Mouse (Mus musculus): ENCODE measurements around the gene Mapk7. TPM values are rescaled to one million over a fixed set of nuclear protein-coding genes. Genes with fewer than 3 reads are reported as not detected.

Gene Mapk7
- polyA plus RNA-seq, 1 experiment, result 16.6 TPM

GRCm38 (mm10) chr11:61477566-61478508 lies 16.4 kb downstream of the Mapk7 start:
- Histone ChIP-seq H3K36me3 (ENCODE audit: control insufficient read depth, insufficient read depth, low read length) (no peaks in the 10 kb centered on the region), H3K27me3 (ENCODE audit: control insufficient read depth, insufficient read depth, low read length) (0 out of 2 replicates have a peak, but pooled peaks cover 2% of the 10 kb centered on the region), H3K27ac (ENCODE audit: insufficient read depth, low read depth, low read length) (no peak overlapping the region), H3K4me1 (ENCODE audit: control insufficient read depth, insufficient read depth, insufficient read length, low read length) (no peaks in the 10 kb centered on the region), H3K4me3 (ENCODE audit: low read depth, low read length) (no peak overlapping the region)
- 69% methylated on average over 17 of the region's 17 CpGs for WGBS
- TF ChIP-seq CTCF (IDR thresholded peaks at IDR 0.05; ENCODE audit: extremely low read depth, insufficient read length, insufficient replicate concordance, low read depth, low read length) (no peak), POLR2A (IDR thresholded peaks at IDR 0.05; ENCODE audit: low read depth, low read length) (no peak)

DNA sequence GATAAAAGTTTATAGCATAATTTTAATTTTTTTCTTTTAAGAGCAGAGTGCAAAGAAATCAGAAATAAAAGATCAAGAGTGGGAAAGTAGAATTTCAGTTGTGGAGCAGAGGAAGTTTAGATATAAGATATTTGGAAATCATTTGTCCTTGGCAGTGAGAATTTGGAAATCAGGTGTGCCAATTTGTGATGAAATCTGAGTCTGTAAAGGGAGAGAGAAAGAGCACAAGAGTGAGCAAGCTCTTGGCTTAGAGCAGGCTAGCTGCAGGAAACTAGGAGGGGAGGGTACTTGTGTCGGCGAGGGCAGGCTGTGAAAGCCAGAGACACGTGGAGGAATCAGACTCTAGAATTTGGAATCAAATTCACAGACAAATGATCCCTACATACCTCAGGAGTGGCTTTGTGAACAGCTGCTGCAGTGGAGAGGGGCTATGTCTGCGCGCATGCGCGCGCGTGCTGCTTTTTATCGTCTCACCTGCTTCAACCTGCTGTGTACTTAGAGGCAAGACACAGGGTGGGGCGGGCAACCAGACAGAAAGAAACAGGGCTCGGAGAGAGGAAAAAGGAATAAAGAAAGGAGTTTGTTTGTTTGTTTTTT lies 17.3 kb downstream of the Mapk7 start:
- no peaks in the 10 kb centered on the region for H3K36me3 ChIP-seq (ENCODE audit: control insufficient read depth, insufficient read depth, low read length)
- WGBS, result 23% methylated on average over 12 of the region's 12 CpGs
- TF ChIP-seq CTCF (IDR thresholded peaks at IDR 0.05; ENCODE audit: extremely low read depth, insufficient read length, insufficient replicate concordance, low read depth, low read length) (no peak), POLR2A (IDR thresholded peaks at IDR 0.05; ENCODE audit: low read depth, low read length) (no peak)
- no peak overlapping the region for H3K27ac ChIP-seq (ENCODE audit: insufficient read depth, low read depth, low read length)
- H3K4me3 ChIP-seq (ENCODE audit: low read depth, low read length), result peak overlapping the region; percentile 12; the same call in 1 of the 2 replicates
- H3K4me1 ChIP-seq (ENCODE audit: control insufficient read depth, insufficient read depth, insufficient read length, low read length), result no peaks in the 10 kb centered on the region
- 0 out of 2 replicates have a peak, but pooled peaks cover 2% of the 10 kb centered on the region for H3K27me3 ChIP-seq (ENCODE audit: control insufficient read depth, insufficient read depth, low read length)

GRCm38 (mm10) chr11:61473630-61474029 lies 20.6 kb downstream of the Mapk7 start:
- 0 out of 2 replicates have a peak, but pooled peaks cover 2% of the 10 kb centered on the region for H3K27me3 ChIP-seq (ENCODE audit: control insufficient read depth, insufficient read depth, low read length)
- WGBS, result 40% methylated on average over 4 of the region's 4 CpGs
- no peaks in the 10 kb centered on the region for H3K4me1 ChIP-seq (ENCODE audit: control insufficient read depth, insufficient read depth, insufficient read length, low read length)
- no peak overlapping the region for H3K4me3 ChIP-seq (ENCODE audit: low read depth, low read length)
- TF ChIP-seq CTCF (IDR thresholded peaks at IDR 0.05; ENCODE audit: extremely low read depth, insufficient read length, insufficient replicate concordance, low read depth, low read length) (no peak), POLR2A (IDR thresholded peaks at IDR 0.05; ENCODE audit: low read depth, low read length) (no peak)
- H3K36me3 ChIP-seq (ENCODE audit: control insufficient read depth, insufficient read depth, low read length), result no peaks in the 10 kb centered on the region
- no peak overlapping the region for H3K27ac ChIP-seq (ENCODE audit: insufficient read depth, low read depth, low read length)

DNA sequence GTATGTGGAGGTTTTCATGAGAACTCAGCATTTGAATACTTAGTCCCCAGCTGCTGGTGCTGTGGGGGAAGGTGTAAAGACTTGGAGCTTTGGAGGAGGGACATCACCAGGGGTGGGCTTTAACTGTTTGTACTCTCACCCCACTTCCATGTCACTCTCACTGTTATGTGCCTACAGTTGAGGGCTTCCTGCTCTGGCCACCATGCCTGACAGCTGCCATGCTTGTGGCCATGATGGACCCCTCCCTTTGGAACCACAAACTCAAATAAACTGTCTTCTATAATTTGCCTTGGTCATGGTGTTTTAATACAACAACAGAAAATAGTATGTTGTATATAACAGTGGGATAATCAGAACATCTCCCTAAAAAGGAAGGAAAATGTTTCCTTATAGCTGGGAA lies 23.3 kb downstream of the Mapk7 start:
- Histone ChIP-seq H3K4me1 (ENCODE audit: control insufficient read depth, insufficient read depth, insufficient read length, low read length) (no peaks in the 10 kb centered on the region), H3K27ac (ENCODE audit: insufficient read depth, low read depth, low read length) (no peak overlapping the region), H3K4me3 (ENCODE audit: low read depth, low read length) (no peak overlapping the region), H3K27me3 (ENCODE audit: control insufficient read depth, insufficient read depth, low read length) (0 out of 2 replicates have a peak, but pooled peaks cover 2% of the 10 kb centered on the region), H3K36me3 (ENCODE audit: control insufficient read depth, insufficient read depth, low read length) (no peaks in the 10 kb centered on the region)
- no peak for TF ChIP-seq POLR2A (IDR thresholded peaks at IDR 0.05; ENCODE audit: low read depth, low read length)
- TF ChIP-seq CTCF (IDR thresholded peaks at IDR 0.05; ENCODE audit: extremely low read depth, insufficient read length, insufficient replicate concordance, low read depth, low read length), result no peak

DNA sequence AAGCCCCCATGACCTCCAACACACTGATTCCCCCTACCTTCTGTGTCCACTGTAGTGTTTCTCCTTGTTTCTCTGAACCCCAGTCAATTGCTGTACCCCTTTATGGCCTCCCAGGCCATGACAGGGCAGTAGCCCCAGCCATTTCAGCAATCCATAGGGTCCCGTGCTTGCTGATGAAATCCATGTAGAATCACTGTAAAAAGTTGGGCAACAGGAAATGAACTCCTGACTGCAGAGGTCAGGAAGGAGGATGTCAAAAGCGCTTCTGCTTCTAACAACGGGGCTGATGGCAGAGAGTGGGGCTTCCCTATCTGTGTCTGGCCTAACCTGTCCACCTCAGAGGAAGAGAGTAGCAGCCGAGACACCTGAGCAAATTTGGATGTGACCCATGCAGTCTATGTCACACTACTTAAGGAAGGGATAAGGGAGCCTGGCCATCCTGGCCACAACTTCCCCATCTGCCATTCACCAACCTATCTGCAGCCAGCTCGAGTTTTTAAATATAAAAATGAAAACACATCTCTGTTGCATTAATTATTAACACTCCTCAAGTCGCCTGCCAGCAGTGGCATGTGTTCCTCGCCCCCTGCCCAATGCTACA lies 24.8 kb downstream of the Mapk7 start:
- Histone ChIP-seq H3K27me3 (ENCODE audit: control insufficient read depth, insufficient read depth, low read length) (0 out of 2 replicates have a peak, but pooled peaks cover 1% of the 10 kb centered on the region), H3K27ac (ENCODE audit: insufficient read depth, low read depth, low read length) (no peak overlapping the region), H3K36me3 (ENCODE audit: control insufficient read depth, insufficient read depth, low read length) (no peaks in the 10 kb centered on the region), H3K4me3 (ENCODE audit: low read depth, low read length) (no peak overlapping the region), H3K4me1 (ENCODE audit: control insufficient read depth, insufficient read depth, insufficient read length, low read length) (no peaks in the 10 kb centered on the region)
- TF ChIP-seq CTCF (IDR thresholded peaks at IDR 0.05; ENCODE audit: extremely low read depth, insufficient read length, insufficient replicate concordance, low read depth, low read length) (no peak), POLR2A (IDR thresholded peaks at IDR 0.05; ENCODE audit: low read depth, low read length) (no peak)
- WGBS, result 47% methylated on average over 7 of the region's 7 CpGs

DNA sequence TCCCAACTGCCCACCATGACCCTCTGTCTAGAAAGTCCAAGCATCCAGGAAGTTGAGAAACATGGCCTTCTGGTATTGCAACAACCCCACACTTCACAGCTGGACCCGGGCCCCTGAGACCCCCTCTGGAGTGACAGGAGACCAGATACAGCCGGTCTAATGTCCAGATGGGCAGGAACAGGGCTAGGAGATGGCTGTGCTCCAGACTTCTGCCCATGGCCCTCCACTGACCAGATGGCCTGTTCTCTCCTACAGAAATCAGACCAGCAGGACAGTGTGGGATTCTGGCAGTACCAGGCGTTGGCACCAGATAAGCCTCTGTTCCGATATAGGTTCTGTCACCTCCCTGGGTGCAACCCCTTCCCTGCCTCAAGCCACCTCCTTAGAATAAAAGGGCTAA lies 25.7 kb downstream of the Mapk7 start:
- H3K4me3 ChIP-seq (ENCODE audit: low read depth, low read length), result no peak overlapping the region
- WGBS, result 83% methylated on average over 4 of the region's 4 CpGs
- H3K27me3 ChIP-seq (ENCODE audit: control insufficient read depth, insufficient read depth, low read length), result no peaks in the 10 kb centered on the region
- H3K27ac ChIP-seq (ENCODE audit: insufficient read depth, low read depth, low read length), result no peak overlapping the region
- H3K4me1 ChIP-seq (ENCODE audit: control insufficient read depth, insufficient read depth, insufficient read length, low read length), result no peaks in the 10 kb centered on the region
- no peaks in the 10 kb centered on the region for H3K36me3 ChIP-seq (ENCODE audit: control insufficient read depth, insufficient read depth, low read length)
- TF ChIP-seq POLR2A (IDR thresholded peaks at IDR 0.05; ENCODE audit: low read depth, low read length) (no peak), CTCF (IDR thresholded peaks at IDR 0.05; ENCODE audit: extremely low read depth, insufficient read length, insufficient replicate concordance, low read depth, low read length) (no peak)

DNA sequence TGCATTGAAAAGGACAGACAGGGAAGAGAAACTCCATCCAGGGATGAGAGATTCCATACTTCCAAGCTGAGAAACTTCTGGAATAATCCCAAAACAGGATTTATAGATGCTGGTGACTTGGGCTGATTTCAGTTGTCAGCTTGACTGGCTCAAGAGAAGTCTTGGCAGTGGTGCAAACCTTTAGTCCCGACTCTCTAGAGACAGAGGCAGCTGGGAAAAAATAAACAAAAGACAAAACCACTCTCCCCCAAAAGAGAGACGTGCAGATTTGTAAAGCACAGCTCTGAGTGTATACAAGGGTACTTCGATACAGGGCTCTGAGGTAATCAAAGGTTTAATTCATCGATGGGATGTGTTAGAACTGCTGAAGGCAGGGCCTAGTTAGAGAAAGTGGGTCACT lies 28.8 kb downstream of the Mapk7 start:
- no peak overlapping the region for H3K27ac ChIP-seq (ENCODE audit: insufficient read depth, low read depth, low read length)
- no peak for TF ChIP-seq CTCF (IDR thresholded peaks at IDR 0.05; ENCODE audit: extremely low read depth, insufficient read length, insufficient replicate concordance, low read depth, low read length)
- TF ChIP-seq POLR2A (IDR thresholded peaks at IDR 0.05; ENCODE audit: low read depth, low read length), result no peak

More for the DNA sequence above, 28.8 kb downstream of the Mapk7 start:
- no peaks in the 10 kb centered on the region for H3K27me3 ChIP-seq (ENCODE audit: control insufficient read depth, insufficient read depth, low read length)
- H3K4me1 ChIP-seq (ENCODE audit: control insufficient read depth, insufficient read depth, insufficient read length, low read length), result no peaks in the 10 kb centered on the region
- 57% methylated on average over 4 of the region's 4 CpGs for WGBS
- no peaks in the 10 kb centered on the region for H3K36me3 ChIP-seq (ENCODE audit: control insufficient read depth, insufficient read depth, low read length)
- no peak overlapping the region for H3K4me3 ChIP-seq (ENCODE audit: low read depth, low read length)

Measured in small intestine, adult 2 months (tissue).